Mouse (Mus musculus) lung, embryonic 14.5 days (tissue): ENCODE measurements around the gene Fxr1. TPM values are rescaled to one million over a fixed set of nuclear protein-coding genes. Genes with fewer than 3 reads are reported as not detected.

Source experiments
- ATAC-seq: fragments of 200-750 bp; cut with Nextera tagmentation; 2 replicates; pipeline ENCODE4 v1.8.0; 2017; ENCODE audit warnings: mild to moderate bottlenecking, moderate TSS enrichment, moderate library complexity; ENCODE audit not compliant: insufficient read depth
- DNase-seq: peaks from one replicate; pipeline ENCODE4 v3.0.0-alpha.2; 2015
- H3K27ac ChIP-seq: fragments of 300-500 bp; sonication (generic); 2 replicates; pipeline ENCODE4 v1.5.1; 2014; ENCODE audit warnings: low read depth, mild to moderate bottlenecking, moderate library complexity
- H3K27me3 ChIP-seq: fragments of 300-500 bp; sonication (generic); 2 replicates; pipeline ENCODE4 v1.6.1; 2014; ENCODE audit warnings: low read length, control low read depth; ENCODE audit not compliant: insufficient read depth
- H3K36me3 ChIP-seq: fragments of 300-500 bp; sonication (generic); 2 replicates; pipeline ENCODE4 v1.6.1; 2014; ENCODE audit warnings: control low read depth; ENCODE audit not compliant: insufficient read depth
- H3K4me1 ChIP-seq: fragments of 300-500 bp; sonication (generic); 2 replicates; pipeline ENCODE4 v1.6.1; 2014; ENCODE audit warnings: antibody characterized with exemption, control low read depth; ENCODE audit not compliant: insufficient read depth
- H3K4me2 ChIP-seq: fragments of 300-500 bp; sonication (generic); 2 replicates; pipeline ENCODE4 v1.6.1; 2014; ENCODE audit warnings: mild to moderate bottlenecking
- H3K4me3 ChIP-seq: fragments of 300-500 bp; sonication (generic); 2 replicates; pipeline ENCODE4 v1.5.1; 2014; ENCODE audit warnings: low read depth, low read length
- H3K9ac ChIP-seq: fragments of 300-500 bp; sonication (generic); 2 replicates; pipeline ENCODE4 v1.6.1; 2014
- H3K9me3 ChIP-seq: fragments of 300-500 bp; sonication (generic); 2 replicates; pipeline ENCODE4 v1.6.1; 2016; ENCODE audit warnings: low read depth, low read length, control low read depth
- CTCF ChIP-seq: IDR thresholded peaks from 2 replicates; pipeline ENCODE4 v1.5.1; 2016; ENCODE audit warnings: antibody characterized with exemption, low read depth
- WGBS: fragments of 180-500 bp; shearing (Covaris S2); extraction: QIAGEN DNeasy Blood & Tissue Kit; methylation state at CpG from one replicate; pipeline ENCODE4 v1.1.7; 2014; 5-methylcytosine and 5-hydroxymethylcytosine counted together
- polyA plus RNA-seq: library from polyadenylated mRNA; unstranded; fragments of >200 nt; fragmentation: Nextera tagmentation; extraction: Ambion mirVana; gene quantifications from 2 replicates; pipeline ENCODE4 v1.2.1, GENCODE M21; 2014

Gene Fxr1
- polyA plus RNA-seq, 1 experiment from 2014 or later: 54.3 TPM

DNA sequence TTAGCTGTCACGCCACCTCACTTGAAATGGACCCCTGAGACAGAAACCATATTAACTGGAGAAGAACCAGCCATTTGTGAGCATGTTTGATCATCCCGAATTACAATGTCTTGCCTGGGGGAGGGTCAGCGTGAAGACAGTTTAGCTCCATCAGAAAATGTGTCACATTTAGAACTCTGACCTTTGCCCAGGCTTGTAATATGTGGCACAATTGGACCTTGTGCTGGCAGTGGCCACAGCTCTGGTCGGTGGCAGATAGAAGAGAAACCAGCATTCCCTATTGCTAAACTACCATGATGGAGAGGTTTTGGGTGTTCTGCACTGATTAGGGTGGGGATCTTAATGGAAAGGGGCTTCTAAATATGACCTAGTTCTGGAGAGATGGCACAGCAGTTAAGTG is 100.1 kb downstream of the Fxr1 start:
- ATAC-seq (no peak), DNase-seq (no peak)
- no peak for TF ChIP-seq CTCF
- Histone ChIP-seq H3K4me3 (no peak overlapping the region), H3K27me3 (no peaks in the 10 kb centered on the region), H3K9ac (no peak overlapping the region), H3K27ac (no peak overlapping the region), H3K36me3 (no peaks in the 10 kb centered on the region), H3K9me3 (no peaks in the 10 kb centered on the region), H3K4me1 (no peaks in the 10 kb centered on the region), H3K4me2 (no peak overlapping the region)
- WGBS: 80% methylated on average over 4 of the region's 4 CpGs

Other genes with a start within 250 kb of the Fxr1 start
- gene Ttc14, start 220.1 kb upstream of the Fxr1 start, polyA plus RNA-seq: 65.9 and 70.1 TPM in 2 replicates
- gene Ccdc39, start 175.6 kb upstream of the Fxr1 start, polyA plus RNA-seq: 4.9 and 5.6 TPM in 2 replicates
- 141 and 146 TPM in 2 replicates for gene Dnajc19, start 61.4 kb downstream of the Fxr1 start, polyA plus RNA-seq